Mouse (Mus musculus) frontal cortex, postnatal 25 days (tissue): ENCODE measurements at regions not wholly inside any gene's neighbourhood (a gene's known extent, or its start where the extent isn't known, plus 50 kb on each side); places are given as distances from the start of the nearest gene placed in this dataset.
A peak's percentile ranks its signal among the peaks of the same experiment; 100 is the strongest.

Experiments used
- DNase-seq, 2 experiments: peaks; one replicate each; pipeline ENCODE4 v3.0.0; 2022; ENCODE audit warnings: low spot score in 2 of 2

- DNase-seq = no peak
Measured at GRCm38 (mm10) chr3:104343096-104343495, 122.9 kb upstream of the Magi3 start.

- DNase-seq = peak in 1 of 2 experiments; percentile 20
Measured at GRCm38 (mm10) chr3:104342220-104342619, 122.0 kb upstream of the Magi3 start.

GRCm38 (mm10) chr3:104340331-104340730 is 120.2 kb upstream of the Magi3 start:
- DNase-seq = no peak

- no peak for DNase-seq
Measured at GRCm38 (mm10) chr3:104336867-104337266, 116.7 kb upstream of the Magi3 start.

- no peak for DNase-seq
Measured at GRCm38 (mm10) chr3:104336308-104336707, 116.1 kb upstream of the Magi3 start.

- DNase-seq = no peak
Measured at GRCm38 (mm10) chr3:104334760-104335159, 114.6 kb upstream of the Magi3 start.

GRCm38 (mm10) chr3:104333345-104333744 is 113.2 kb upstream of the Magi3 start:
- no peak for DNase-seq

GRCm38 (mm10) chr3:104330646-104331045 is 110.5 kb upstream of the Magi3 start:
- no peak for DNase-seq

- DNase-seq = no peak
Measured at GRCm38 (mm10) chr3:104327829-104328228, 107.7 kb upstream of the Magi3 start.

- no peak for DNase-seq
Measured at GRCm38 (mm10) chr3:104327034-104327729, 107.0 kb upstream of the Magi3 start.

GRCm38 (mm10) chr3:104322591-104322990 is 102.4 kb upstream of the Magi3 start:
- DNase-seq = no peak

- DNase-seq = no peak
Measured at GRCm38 (mm10) chr3:104320404-104320803, 100.2 kb upstream of the Magi3 start.

GRCm38 (mm10) chr3:104319377-104319776 is 99.2 kb upstream of the Magi3 start:
- no peak for DNase-seq

- DNase-seq = peak in 1 of 2 experiments; percentile 31
Measured at GRCm38 (mm10) chr3:104318911-104319310, 98.7 kb upstream of the Magi3 start.

GRCm38 (mm10) chr3:104317528-104317927 is 97.4 kb upstream of the Magi3 start:
- no peak for DNase-seq

GRCm38 (mm10) chr3:104313063-104313462 is 92.9 kb upstream of the Magi3 start:
- DNase-seq = no peak

GRCm38 (mm10) chr3:104306961-104307360 is 86.8 kb upstream of the Magi3 start:
- DNase-seq = no peak

- DNase-seq = no peak
Measured at GRCm38 (mm10) chr3:104305904-104306563, 85.9 kb upstream of the Magi3 start.

- no peak for DNase-seq
Measured at GRCm38 (mm10) chr3:104303577-104303976, 83.4 kb upstream of the Magi3 start.

GRCm38 (mm10) chr3:104300201-104300600 is 80.0 kb upstream of the Magi3 start:
- no peak for DNase-seq

- DNase-seq = no peak
Measured at GRCm38 (mm10) chr3:104298878-104299277, 78.7 kb upstream of the Magi3 start.

- no peak for DNase-seq
Measured at GRCm38 (mm10) chr3:104298409-104298808, 78.2 kb upstream of the Magi3 start.

GRCm38 (mm10) chr3:104297112-104297511 is 76.9 kb upstream of the Magi3 start:
- DNase-seq = no peak
